Mouse (Mus musculus) liver, postnatal 0 days (tissue): Measurements from ENCODE around the gene Rab11fip4. TPM values are rescaled to one million over a fixed set of nuclear protein-coding genes. Genes with fewer than 3 reads are reported as not detected.
"Not testable (repeated sequence)": the region's sequence is repeated elsewhere in the genome, so short reads cannot be mapped to it uniquely, and the experiment has no call there.

ENCODE experiments used
- ATAC-seq: fragments of 200-750 bp; cut with Nextera tagmentation; 2 replicates; pipeline ENCODE4 v1.8.0; 2017; ENCODE audit warnings: mild to moderate bottlenecking, moderate library complexity
- DNase-seq: peaks from one replicate; pipeline ENCODE4 v3.0.0-alpha.2; 2016
- H3K27ac ChIP-seq: fragments of 300-500 bp; sonication (generic); 2 replicates; pipeline ENCODE4 v1.5.1; 2014; ENCODE audit warnings: antibody characterized with exemption, moderate library complexity, mild to moderate bottlenecking, low read depth
- H3K27me3 ChIP-seq: fragments of 300-500 bp; sonication (generic); 2 replicates; pipeline ENCODE4 v1.6.1; 2014; ENCODE audit warnings: low read length, control low read depth, mixed read lengths; ENCODE audit not compliant: insufficient read depth
- H3K36me3 ChIP-seq: fragments of 300-500 bp; sonication (generic); replicated peaks from 2 replicates; pipeline ENCODE4 v1.6.1; 2014; ENCODE audit warnings: mild to moderate bottlenecking, control low read depth, low read length, moderate library complexity, mixed read lengths; ENCODE audit not compliant: insufficient read depth
- H3K4me1 ChIP-seq: fragments of 300-500 bp; sonication (generic); 2 replicates; pipeline ENCODE4 v1.6.1; 2014; ENCODE audit warnings: antibody characterized with exemption, mild to moderate bottlenecking, control low read depth; ENCODE audit not compliant: insufficient read depth
- H3K4me2 ChIP-seq: fragments of 300-500 bp; sonication (generic); 2 replicates; pipeline ENCODE4 v1.6.1; 2014; ENCODE audit warnings: low read depth, mild to moderate bottlenecking, low read length, moderate library complexity, mixed read lengths
- H3K4me3 ChIP-seq: fragments of 300-500 bp; sonication (generic); 2 replicates; pipeline ENCODE4 v1.5.1; 2014; ENCODE audit warnings: low read depth, low read length
- H3K9ac ChIP-seq: fragments of 300-500 bp; sonication (generic); replicated peaks from 2 replicates; pipeline ENCODE4 v1.6.1; 2014; ENCODE audit warnings: mild to moderate bottlenecking, moderate library complexity
- H3K9me3 ChIP-seq: fragments of 300-500 bp; sonication (generic); 2 replicates; pipeline ENCODE4 v1.6.1; 2016; ENCODE audit warnings: mild to moderate bottlenecking, control low read depth, low read length, mixed read lengths
- CTCF ChIP-seq: sonication (generic); IDR thresholded peaks from 2 replicates; pipeline ENCODE4 v1.5.1; 2016; ENCODE audit warnings: antibody characterized with exemption, low read depth
- EP300 ChIP-seq: IDR thresholded peaks from 2 replicates; pipeline ENCODE4 v1.6.1; 2016; ENCODE audit warnings: antibody characterized with exemption, low read depth, mild to moderate bottlenecking
- WGBS: fragments of 180-500 bp; shearing (Covaris S2); extraction: QIAGEN DNeasy Blood & Tissue Kit; methylation state at CpG from one replicate; pipeline ENCODE4 v1.1.7; 2014; ENCODE audit not compliant: insufficient replicate concordance; 5-methylcytosine and 5-hydroxymethylcytosine counted together
- polyA plus RNA-seq: library from polyadenylated mRNA; unstranded; fragments of >200 nt; fragmentation: Nextera tagmentation; extraction: Ambion mirVana; gene quantifications from 2 replicates; pipeline ENCODE4 v1.2.1, GENCODE M21; 2015

Gene Rab11fip4
- polyA plus RNA-seq, 1 experiment from 2014 or later = 1.1 TPM

DNA sequence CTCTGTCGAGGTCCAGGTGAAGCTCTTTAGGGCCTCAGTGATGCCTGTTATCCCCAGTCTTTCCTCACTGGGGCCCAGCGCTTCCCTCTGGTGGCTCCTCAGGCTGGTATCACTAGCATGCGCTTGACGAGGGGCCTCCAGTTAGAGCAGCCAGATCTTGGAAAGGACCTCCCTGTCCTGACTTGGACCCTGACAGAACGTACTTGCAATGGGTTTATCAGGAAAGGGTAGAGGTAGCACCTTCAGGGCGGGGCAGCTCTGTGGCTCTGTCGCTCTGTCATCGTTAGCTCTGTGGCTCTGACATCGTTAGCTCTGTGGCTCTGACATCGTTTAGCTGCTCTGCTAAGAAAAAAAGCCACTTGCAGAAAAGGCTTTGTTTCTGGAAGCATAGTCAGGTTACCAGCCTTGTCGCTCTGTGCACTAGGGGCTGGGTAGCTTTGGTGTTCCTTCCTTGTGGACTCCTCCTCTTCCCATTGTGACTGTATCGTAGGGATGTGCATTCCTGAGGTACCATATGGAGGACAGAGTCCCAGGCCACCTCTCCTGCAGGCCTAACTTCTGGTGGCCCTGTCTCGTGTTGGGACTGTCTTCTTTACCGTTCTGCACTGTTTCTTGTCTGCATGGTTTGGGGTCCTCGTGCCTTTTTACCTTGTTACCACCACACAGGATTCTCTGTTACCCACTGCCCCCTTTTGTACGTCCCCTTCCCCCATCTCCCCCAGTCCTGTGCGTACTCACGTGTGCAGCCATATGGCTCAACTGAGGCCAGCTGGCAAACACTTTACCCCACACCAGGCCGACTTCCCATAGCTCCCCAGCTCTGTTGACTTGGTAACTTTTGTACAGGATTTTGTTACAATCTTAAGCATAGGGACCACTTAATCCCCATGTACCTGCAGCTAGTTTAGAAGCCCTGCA lies 105.6 kb downstream of the Rab11fip4 start:
- no peak overlapping the region for H3K9ac ChIP-seq
- peaks cover 5% of the 10 kb centered on the region; the same call in 1 of the 2 replicates for H3K36me3 ChIP-seq
- no peaks in the 10 kb centered on the region for H3K27me3 ChIP-seq
- H3K4me2 ChIP-seq = no peak overlapping the region
- TF ChIP-seq CTCF = no peak
- TF ChIP-seq EP300 = no peak
- 63% methylated on average over 19 of the region's 19 CpGs for WGBS
- H3K9me3 ChIP-seq = no peaks in the 10 kb centered on the region
- DNase-seq (no peak), ATAC-seq (no peak)
- H3K4me3 ChIP-seq = no peak overlapping the region
- no peak overlapping the region for H3K27ac ChIP-seq
- H3K4me1 ChIP-seq = no peaks in the 10 kb centered on the region

DNA sequence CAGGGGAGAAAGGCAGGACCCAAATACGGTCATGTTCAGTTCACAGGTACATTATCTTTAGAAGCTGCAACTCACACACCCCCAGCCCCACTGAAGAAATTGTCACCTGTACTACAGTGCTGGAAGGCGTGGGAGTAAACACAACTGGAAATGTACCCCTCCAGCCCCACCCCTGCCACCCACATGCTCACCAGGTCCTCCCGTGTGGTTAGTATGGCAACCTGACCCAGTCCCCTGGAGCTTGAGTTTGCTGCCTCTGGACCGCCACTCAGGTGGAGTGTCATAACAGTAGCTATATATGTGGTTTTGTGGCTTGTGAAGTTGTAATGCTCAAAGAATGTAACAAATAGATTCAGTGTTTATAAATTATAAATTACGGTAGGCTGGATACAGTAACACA lies 107.1 kb downstream of the Rab11fip4 start:
- Histone ChIP-seq H3K4me2 (no peak overlapping the region), H3K27me3 (no peaks in the 10 kb centered on the region), H3K27ac (no peak overlapping the region), H3K4me1 (peaks cover 7% of the 10 kb centered on the region; the same call in 1 of the 2 replicates), H3K36me3 (peaks cover 3% of the 10 kb centered on the region; the same call in 1 of the 2 replicates), H3K9ac (no peak overlapping the region), H3K9me3 (no peaks in the 10 kb centered on the region), H3K4me3 (no peak overlapping the region)
- ATAC-seq (no peak), DNase-seq (no peak)
- 68% methylated on average over 5 of the region's 5 CpGs for WGBS
- no peak for TF ChIP-seq EP300
- TF ChIP-seq CTCF = no peak

DNA sequence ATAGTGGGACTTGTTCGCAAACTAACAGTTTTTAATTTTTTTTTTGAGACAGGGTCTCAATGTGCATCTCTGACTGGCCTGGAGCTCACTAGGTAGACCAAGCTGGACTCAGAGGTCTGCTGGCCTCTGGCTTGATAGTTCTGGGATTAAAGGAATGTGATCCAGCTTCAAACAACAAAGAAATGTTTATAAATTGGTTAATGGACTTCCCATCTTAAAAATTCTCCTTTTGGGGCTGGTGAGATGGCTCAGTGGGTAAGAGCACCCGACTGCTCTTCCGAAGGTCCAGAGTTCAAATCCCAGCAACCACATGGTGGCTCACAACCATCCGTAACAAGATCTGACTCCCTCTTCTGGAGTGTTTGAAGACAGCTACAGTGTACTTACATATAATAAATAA lies 107.5 kb downstream of the Rab11fip4 start:
- H3K9ac ChIP-seq, H3K27me3 ChIP-seq, ATAC-seq, H3K4me3 ChIP-seq, H3K27ac ChIP-seq, H3K36me3 ChIP-seq, H3K9me3 ChIP-seq, DNase-seq, H3K4me2 ChIP-seq: not testable (repeated sequence)
- WGBS = 75% methylated on average over 3 of the region's 4 CpGs
- peaks cover 12% of the 10 kb centered on the region for H3K4me1 ChIP-seq

DNA sequence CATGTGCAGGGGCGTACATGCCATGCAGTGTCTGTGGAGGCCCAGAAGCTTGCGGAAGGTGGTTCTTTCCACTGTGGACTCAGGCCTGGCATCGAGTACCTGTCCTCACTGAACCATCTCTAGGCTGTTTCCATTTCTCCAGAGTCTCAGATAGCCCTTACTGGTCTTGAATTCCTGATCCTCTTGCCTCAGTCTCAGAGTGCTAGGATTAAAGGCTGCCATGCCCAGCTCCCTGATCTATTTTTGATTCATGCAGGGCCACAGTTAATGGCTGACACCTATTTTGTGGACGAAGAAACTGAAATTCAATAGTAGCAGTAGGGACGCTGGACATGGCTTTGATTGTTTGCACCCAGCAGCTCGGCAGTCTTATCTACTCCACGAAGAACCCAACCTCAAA lies 110.5 kb downstream of the Rab11fip4 start:
- no peak overlapping the region for H3K4me3 ChIP-seq
- H3K9me3 ChIP-seq = no peaks in the 10 kb centered on the region
- no peak overlapping the region for H3K9ac ChIP-seq
- WGBS = 87% methylated on average over 7 of the region's 7 CpGs
- no peak for ATAC-seq
- H3K36me3 ChIP-seq = peaks cover 3% of the 10 kb centered on the region; the same call in 1 of the 2 replicates
- H3K4me1 ChIP-seq = peaks cover 17% of the 10 kb centered on the region
- H3K4me2 ChIP-seq = no peak overlapping the region
- no peak for DNase-seq
- H3K27me3 ChIP-seq = no peaks in the 10 kb centered on the region
- TF ChIP-seq EP300 (no peak), CTCF (no peak)
- H3K27ac ChIP-seq = no peak overlapping the region

DNA sequence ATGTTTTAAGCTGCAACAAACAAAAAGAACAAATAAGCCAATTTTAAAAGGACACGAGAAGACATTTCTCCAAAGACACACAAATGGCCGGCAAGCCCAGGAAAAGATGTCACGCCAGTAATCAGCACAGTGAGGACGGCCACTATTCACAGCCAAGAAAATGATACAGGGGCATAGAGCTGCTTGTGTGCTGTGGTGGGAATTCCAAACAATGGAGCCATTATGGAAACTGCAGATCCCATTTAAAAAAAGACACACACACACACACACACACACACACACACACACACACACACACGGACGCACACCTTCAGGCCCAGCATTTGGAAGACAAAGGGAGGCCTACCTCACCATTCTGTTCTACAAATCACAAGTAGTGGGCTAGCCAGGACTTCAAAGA lies 111.1 kb downstream of the Rab11fip4 start:
- Histone ChIP-seq H3K27me3 (no peaks in the 10 kb centered on the region), H3K36me3 (peaks cover 3% of the 10 kb centered on the region; the same call in 1 of the 2 replicates), H3K4me1 (peaks cover 17% of the 10 kb centered on the region), H3K9ac (no peak overlapping the region), H3K27ac (no peak overlapping the region), H3K4me3 (no peak overlapping the region), H3K9me3 (no peaks in the 10 kb centered on the region), H3K4me2 (no peak overlapping the region)
- WGBS = 83% methylated on average over 6 of the region's 6 CpGs
- DNase-seq = no peak
- no peak for ATAC-seq
- TF ChIP-seq CTCF (no peak), EP300 (no peak)

DNA sequence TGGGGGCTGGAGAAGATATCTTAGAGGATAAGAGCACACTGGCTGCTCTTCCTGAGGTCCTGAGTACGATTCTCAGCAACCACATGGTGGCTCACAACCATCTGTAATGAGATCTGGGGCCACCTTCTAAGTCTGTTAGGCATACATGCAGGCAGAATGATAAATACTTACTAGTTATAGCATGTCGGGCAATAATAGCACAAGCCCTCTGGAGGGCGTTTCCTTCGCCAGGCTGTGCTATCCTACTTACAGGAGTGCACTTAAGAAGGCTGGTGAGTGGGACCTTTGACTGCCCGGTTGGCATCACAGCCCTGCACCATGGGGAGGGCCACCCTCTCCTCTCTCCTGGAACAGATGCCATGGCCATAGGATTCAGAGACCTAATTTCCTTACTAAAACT lies 112.4 kb downstream of the Rab11fip4 start:
- Histone ChIP-seq H3K36me3 (peaks cover 3% of the 10 kb centered on the region; the same call in 1 of the 2 replicates), H3K4me3 (peak overlapping the region; percentile 80), H3K27ac (peak overlapping the region; percentile 97), H3K4me2 (peak overlapping the region; percentile 80), H3K27me3 (no peaks in the 10 kb centered on the region; the same call in 1 of the 2 replicates), H3K9ac (peak overlapping the region; percentile 89), H3K9me3 (no peaks in the 10 kb centered on the region), H3K4me1 (peaks cover 17% of the 10 kb centered on the region)
- DNase-seq (peak; percentile 62), ATAC-seq (peak; percentile 31)
- TF ChIP-seq CTCF (peak; percentile 60), EP300 (no peak)
- 3% methylated on average over 5 of the region's 5 CpGs for WGBS
